Mouse (Mus musculus) kidney, postnatal 36 days (tissue): Measurements from ENCODE around the gene Dis3l2.

Source experiments
- DNase-seq, 2 experiments: peaks; one replicate each; pipeline ENCODE4 v3.0.0; 2021 to 2022; ENCODE audit warnings: mixed read lengths in 2 of 2

Dis3l2 gene

DNA sequence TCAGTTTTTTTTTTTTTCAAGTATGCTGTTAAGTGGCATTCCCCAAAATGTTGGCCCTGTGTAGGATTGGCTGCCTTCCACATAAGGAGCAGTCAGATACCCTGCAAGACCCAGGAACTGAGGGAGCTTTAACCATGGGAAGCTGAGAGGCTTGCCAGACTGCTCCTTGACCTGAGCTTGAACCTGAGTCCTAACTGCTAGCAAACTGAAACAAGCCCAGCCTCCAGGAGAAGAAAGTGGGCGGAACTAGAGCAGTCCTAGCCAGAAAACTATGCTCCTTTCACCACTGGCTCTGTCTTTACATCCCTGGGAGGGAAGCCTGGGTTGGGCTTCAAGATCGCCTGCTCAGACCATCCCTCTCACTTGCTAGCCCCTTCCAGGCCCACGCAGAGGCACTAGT, 308.1 kb downstream of the Dis3l2 start:
- DNase-seq, result no peak

- DNase-seq, result no peak
Measured at GRCm38 (mm10) chr1:87012606-87013005, 309.0 kb downstream of the Dis3l2 start.

DNA sequence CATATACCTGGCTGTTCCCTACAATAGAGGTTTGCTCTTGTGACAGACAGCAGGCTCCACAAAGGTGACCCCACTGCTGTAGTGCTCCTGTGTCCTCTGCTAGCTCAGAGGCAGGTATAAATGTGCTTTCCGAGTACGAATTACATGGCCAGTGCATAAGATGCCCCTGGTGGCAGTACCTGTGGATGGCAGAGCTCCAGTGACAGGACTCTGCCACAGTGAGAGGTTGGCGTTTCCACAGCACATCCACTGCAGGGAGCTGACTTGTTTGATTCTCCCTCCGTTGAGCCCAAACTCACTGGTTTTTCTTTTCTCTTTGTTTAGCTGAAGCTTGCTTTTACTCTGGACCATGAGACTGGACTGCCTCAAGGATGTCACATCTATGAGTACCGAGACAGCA, 317.1 kb downstream of the Dis3l2 start:
- no peak for DNase-seq

- no peak for DNase-seq
Measured at GRCm38 (mm10) chr1:87021584-87021983, 318.0 kb downstream of the Dis3l2 start.

- DNase-seq, result no peak
Measured at GRCm38 (mm10) chr1:87023291-87024170, 319.9 kb downstream of the Dis3l2 start.

- no peak for DNase-seq
Measured at GRCm38 (mm10) chr1:87025021-87025420, 321.4 kb downstream of the Dis3l2 start.

DNA sequence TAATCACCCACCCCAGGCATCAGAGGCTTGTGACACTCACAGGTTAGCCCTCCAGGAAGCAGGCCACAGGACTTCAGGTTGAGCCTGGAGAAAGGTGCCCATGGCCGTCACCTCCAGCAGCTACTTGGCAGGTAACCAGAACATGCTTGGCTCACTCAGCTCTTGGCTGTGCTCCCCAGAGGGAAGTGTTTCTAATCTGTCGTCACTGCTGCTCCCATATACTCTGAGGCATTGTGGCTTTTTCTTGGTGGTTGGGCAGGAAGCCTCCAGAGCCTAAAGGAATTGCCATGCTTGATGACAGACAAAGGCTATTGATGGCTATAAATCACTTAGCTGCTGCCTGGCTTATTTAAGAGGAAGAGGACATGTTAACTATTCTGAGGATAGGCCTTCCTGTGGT, 325.2 kb downstream of the Dis3l2 start:
- DNase-seq, result peak; percentile 67 to 72

GRCm38 (mm10) chr1:87030652-87031051, 327.0 kb downstream of the Dis3l2 start:
- DNase-seq, result no peak

DNA sequence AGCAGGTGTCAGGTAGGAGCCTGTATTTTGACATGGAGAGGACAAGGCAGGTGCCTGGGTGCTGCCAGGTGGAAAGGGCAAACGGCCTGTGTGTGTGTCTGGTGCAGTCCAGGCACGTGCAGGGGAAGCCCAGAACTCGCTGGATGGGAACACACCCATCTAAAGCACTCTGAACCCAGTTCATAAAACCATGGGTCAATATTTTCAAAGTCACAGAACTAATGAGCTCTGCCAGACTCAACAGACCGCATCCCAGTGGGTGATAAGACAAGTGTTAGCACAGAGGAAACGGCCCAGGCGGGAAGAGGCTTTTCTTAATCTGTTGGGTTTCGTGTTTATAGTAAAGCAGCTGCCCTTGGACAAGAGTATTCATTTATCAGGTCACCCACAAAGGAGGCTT, 328.9 kb downstream of the Dis3l2 start:
- peak in 1 of 2 experiments; percentile 15 for DNase-seq

DNA sequence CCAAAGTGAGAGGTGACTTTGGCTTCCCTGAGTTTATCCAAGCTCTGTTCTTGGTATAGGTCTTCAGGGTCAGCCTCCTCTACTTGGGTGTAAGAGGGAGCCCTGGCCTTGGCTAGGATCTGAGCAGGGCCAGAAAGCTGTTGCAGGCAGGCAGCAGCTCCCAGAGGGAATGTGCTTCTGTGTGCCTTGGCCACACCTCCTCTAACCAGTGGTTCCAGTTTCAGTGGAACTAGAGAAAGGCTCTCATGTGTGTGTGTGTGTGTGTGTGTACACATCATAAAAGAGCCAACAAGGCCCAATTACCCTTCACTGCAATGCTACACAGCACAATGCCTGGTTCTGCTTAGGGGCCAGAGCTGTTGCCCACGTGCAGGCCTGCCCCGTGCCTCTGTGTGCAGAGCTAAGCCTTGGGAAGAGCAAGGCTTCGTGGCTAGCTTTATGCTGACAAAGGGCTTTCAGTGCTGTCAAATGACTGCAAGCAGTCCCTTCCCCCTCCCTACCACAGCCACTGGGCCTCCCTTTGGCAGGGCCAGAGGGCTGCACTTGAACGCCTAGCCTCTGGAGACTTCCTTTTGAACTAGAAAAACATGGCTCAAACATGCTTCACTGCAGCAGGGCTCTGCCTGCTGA, 332.0 kb downstream of the Dis3l2 start:
- peak; percentile 38 to 42 for DNase-seq

GRCm38 (mm10) chr1:87036334-87036733, 332.7 kb downstream of the Dis3l2 start:
- DNase-seq, result no peak

- DNase-seq, result no peak
Measured at GRCm38 (mm10) chr1:87038477-87039070, 335.0 kb downstream of the Dis3l2 start.

DNA sequence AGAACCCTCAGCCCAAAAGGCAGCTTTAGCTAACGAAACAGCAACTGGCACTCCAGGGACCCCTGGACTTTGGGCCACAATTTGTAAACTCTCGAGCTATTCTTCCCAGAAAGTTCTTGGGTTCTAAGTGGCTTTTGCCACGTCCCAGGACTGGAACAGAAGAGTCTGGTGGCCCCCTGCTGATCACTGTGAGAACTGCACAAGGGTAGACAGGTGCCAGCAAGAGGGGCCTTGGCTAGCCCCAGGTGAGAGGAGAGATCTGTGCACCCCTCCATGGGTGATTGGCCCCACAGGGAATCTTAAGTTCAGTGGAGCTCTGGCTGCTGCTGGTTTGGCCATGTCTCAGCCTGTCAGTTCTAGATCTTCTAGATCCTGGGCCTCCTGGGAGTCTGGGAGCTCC, 337.5 kb downstream of the Dis3l2 start:
- DNase-seq, result peak; percentile 62 to 91

- DNase-seq, result peak; percentile 60 to 86
Measured at GRCm38 (mm10) chr1:87041814-87042438, 338.3 kb downstream of the Dis3l2 start.

- no peak for DNase-seq
Measured at GRCm38 (mm10) chr1:87050072-87050471, 346.5 kb downstream of the Dis3l2 start.

- DNase-seq, result no peak
Measured at GRCm38 (mm10) chr1:87050700-87051099, 347.1 kb downstream of the Dis3l2 start.

DNA sequence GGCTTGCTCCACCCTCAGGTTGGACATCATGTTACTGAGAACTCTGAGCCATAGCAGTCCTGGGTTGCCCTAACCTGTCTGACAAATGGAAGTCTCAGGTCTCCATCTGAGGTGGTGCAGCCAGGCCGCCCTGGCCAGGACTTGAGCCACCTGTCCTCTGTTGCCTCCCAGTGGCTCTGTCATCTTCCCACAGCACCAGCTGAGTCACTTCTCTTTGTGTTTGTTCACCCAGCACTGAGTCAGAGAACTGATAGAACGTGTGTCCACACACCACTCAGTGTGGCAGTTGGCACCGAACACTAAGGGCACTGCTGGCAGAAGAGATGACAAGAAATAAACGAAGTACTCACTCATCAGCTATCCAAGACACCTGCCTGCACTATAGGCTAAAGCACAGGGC, 347.8 kb downstream of the Dis3l2 start:
- no peak for DNase-seq

GRCm38 (mm10) chr1:87057075-87057474, 353.5 kb downstream of the Dis3l2 start:
- DNase-seq, result no peak

- DNase-seq, result no peak
Measured at GRCm38 (mm10) chr1:87059042-87059665, 355.5 kb downstream of the Dis3l2 start.

DNA sequence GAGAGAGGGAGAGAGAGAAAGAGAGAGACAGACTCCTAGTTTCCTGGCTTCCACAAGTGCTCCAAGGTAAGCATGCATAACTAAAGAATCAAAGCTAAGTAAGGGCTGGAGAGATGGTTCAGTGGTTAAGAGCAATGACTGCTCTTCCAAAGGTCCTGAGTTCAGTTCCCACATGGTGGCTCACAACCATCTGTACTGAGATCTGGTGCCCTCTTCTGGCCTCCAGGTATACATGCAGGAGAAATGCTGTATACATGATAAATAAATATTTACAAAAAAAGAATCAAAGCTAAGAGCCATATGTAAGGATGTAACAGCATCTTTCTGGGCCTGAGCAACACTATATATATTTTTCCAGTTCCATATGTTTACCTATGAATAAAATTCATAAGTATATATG, 357.3 kb downstream of the Dis3l2 start:
- no peak for DNase-seq

- DNase-seq, result peak; percentile 18 to 68
Measured at GRCm38 (mm10) chr1:87070720-87071119, 367.1 kb downstream of the Dis3l2 start.

DNA sequence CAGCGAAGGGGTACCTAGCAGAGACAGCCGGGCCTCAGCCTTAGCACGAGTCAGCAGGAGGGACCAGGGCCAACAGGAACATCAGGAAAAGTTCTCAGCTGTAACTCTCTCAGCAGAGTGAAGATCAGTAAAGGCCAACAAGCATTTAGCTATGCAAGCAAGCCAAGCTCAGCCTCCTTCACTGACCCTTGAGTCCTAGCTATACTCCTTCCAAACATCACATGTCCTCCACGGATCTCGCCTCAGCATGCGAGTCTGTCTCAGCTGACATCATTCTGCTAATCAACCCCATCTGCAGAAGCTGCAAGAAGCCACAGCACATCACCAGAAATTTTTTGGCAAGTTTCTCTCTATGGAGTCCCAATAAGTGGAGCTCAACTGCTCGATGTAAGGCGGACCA, 370.2 kb downstream of the Dis3l2 start:
- no peak for DNase-seq

DNA sequence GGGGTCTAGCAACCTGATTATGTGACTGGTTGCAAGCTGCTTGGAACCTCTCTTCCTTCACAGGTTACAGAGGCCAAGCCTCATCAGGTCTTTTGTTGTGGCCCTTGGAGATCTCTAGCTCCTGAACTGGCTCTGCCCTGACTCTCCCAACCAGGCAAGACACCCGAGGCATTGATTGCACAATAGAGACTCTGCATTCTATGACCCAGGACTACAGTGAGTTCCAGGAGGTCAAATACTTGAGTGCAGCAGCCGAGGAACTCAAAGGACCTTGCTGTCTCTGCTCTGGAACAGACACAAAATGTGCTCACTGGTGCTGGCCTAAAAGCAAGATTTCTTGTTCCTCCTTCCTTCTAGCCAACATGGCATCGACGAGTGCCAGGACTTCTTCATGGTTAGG, 382.6 kb downstream of the Dis3l2 start:
- DNase-seq, result peak; percentile 4 to 6
